Mouse (Mus musculus): ENCODE measurements at regions not wholly inside any gene's neighbourhood (a gene's known extent, or its start where the extent isn't known, plus 50 kb on each side); places are given as distances from the start of the nearest gene placed in this dataset.

GRCm38 (mm10) chr14:86443921-86444835 is 696.9 kb downstream of the Diaph3 start:
- no peak overlapping the region for H3K9ac ChIP-seq (ENCODE audit: control insufficient read depth, low read depth, low read length, poor library complexity, severe bottlenecking)
- H3K9me3 ChIP-seq (replicated peaks; ENCODE audit: insufficient read depth, low read length) = no peaks in the 10 kb centered on the region
- no peak overlapping the region for H3K27ac ChIP-seq (ENCODE audit: control insufficient read depth, low read depth, low read length)
- H3K4me1 ChIP-seq (ENCODE audit: control insufficient read depth in 1 of 2, insufficient read depth in 2 of 2, low read length in 2 of 2) = no peaks in the 10 kb centered on the region
- no peaks in the 10 kb centered on the region for H3K27me3 ChIP-seq (ENCODE audit: control insufficient read depth in 1 of 2, insufficient read depth in 2 of 2, low read length in 2 of 2)
- no peaks in the 10 kb centered on the region for H3K79me2 ChIP-seq (ENCODE audit: control insufficient read depth, insufficient read depth, low read length, poor library complexity)
- TF ChIP-seq CTCF (IDR thresholded peaks at IDR 0.05 in 2 of 3, conservative IDR thresholded peaks at IDR 0.05 in 1 of 3; ENCODE audit: control insufficient read depth in 1 of 3, insufficient read depth in 1 of 3, low read depth in 2 of 3, low read length in 3 of 3, poor library complexity in 1 of 3, severe bottlenecking in 1 of 3) (no peak), SIN3A (IDR thresholded peaks at IDR 0.05; ENCODE audit: low read length) (no peak), E2F4 (IDR thresholded peaks at IDR 0.05; ENCODE audit: borderline replicate concordance, low read depth, low read length) (no peak), MEF2A (IDR thresholded peaks at IDR 0.05; ENCODE audit: extremely low read depth, insufficient replicate concordance, low read depth, low read length, poor library complexity, severe bottlenecking) (no peak), JUND (IDR thresholded peaks at IDR 0.05; ENCODE audit: low read depth, low read length) (no peak), ZNF384 (IDR thresholded peaks at IDR 0.05; ENCODE audit: low read depth, low read length) (no peak), POLR2AphosphoS2 (IDR thresholded peaks at IDR 0.05; ENCODE audit: low read length) (no peak), KAT2A (conservative IDR thresholded peaks at IDR 0.05; ENCODE audit: low read depth, low read length) (no peak), NRF1 (IDR thresholded peaks at IDR 0.05; ENCODE audit: insufficient read depth, low read depth, low read length, poor library complexity, severe bottlenecking) (no peak), TAL1 (IDR thresholded peaks at IDR 0.05; ENCODE audit: low read length) (no peak)
- H3K4me3 ChIP-seq (ENCODE audit: control insufficient read depth in 1 of 2, insufficient read depth in 1 of 2, low read depth in 2 of 2, low read length in 2 of 2) = no peak overlapping the region
- no peak for DNase-seq (ENCODE audit: low read depth, low spot score)
- no peaks in the 10 kb centered on the region for H3K36me3 ChIP-seq (ENCODE audit: control insufficient read depth in 1 of 2, insufficient read depth in 2 of 2, low read length in 2 of 2)

GRCm38 (mm10) chr14:86441895-86442679 is 698.9 kb downstream of the Diaph3 start:
- H3K9ac ChIP-seq (ENCODE audit: control insufficient read depth, low read depth, low read length, poor library complexity, severe bottlenecking) = no peak overlapping the region
- no peaks in the 10 kb centered on the region for H3K27me3 ChIP-seq (ENCODE audit: control insufficient read depth in 1 of 2, insufficient read depth in 2 of 2, low read length in 2 of 2)
- H3K27ac ChIP-seq (ENCODE audit: control insufficient read depth, low read depth, low read length) = no peak overlapping the region
- no peak overlapping the region for H3K4me3 ChIP-seq (ENCODE audit: control insufficient read depth in 1 of 2, insufficient read depth in 1 of 2, low read depth in 2 of 2, low read length in 2 of 2)
- no peaks in the 10 kb centered on the region for H3K36me3 ChIP-seq (ENCODE audit: control insufficient read depth in 1 of 2, insufficient read depth in 2 of 2, low read length in 2 of 2)
- TF ChIP-seq ZKSCAN1 (IDR thresholded peaks at IDR 0.05; ENCODE audit: low read depth, low read length) (no peak), TCF12 (IDR thresholded peaks at IDR 0.05; ENCODE audit: low read depth, low read length) (no peak), USF2 (IDR thresholded peaks at IDR 0.05; ENCODE audit: borderline replicate concordance in 1 of 2, insufficient read depth in 1 of 2, low read depth in 1 of 2, low read length in 2 of 2) (no peak), ETS1 (IDR thresholded peaks at IDR 0.05; ENCODE audit: low read depth, low read length) (no peak), UBTF (IDR thresholded peaks at IDR 0.05; ENCODE audit: borderline replicate concordance, insufficient read depth, low read depth, low read length) (no peak)
- no peak for DNase-seq (ENCODE audit: low read depth, low spot score)
- no peaks in the 10 kb centered on the region for H3K9me3 ChIP-seq (replicated peaks; ENCODE audit: insufficient read depth, low read length)
- H3K79me2 ChIP-seq (ENCODE audit: control insufficient read depth, insufficient read depth, low read length, poor library complexity) = no peaks in the 10 kb centered on the region
- no peaks in the 10 kb centered on the region for H3K4me1 ChIP-seq (ENCODE audit: control insufficient read depth in 1 of 2, insufficient read depth in 2 of 2, low read length in 2 of 2)

Measured in MEL (cell line).